Mouse (Mus musculus) left cerebral cortex, adult 9 months (tissue): ENCODE measurements around the gene Frmd4a.

Experiments used
- DNase-seq, 2 experiments: peaks; one replicate each; pipeline ENCODE4 v3.0.0; 2022; ENCODE audit warnings: low spot score in 2 of 2

Gene Frmd4a

GRCm38 (mm10) chr2:4518549-4518948, 501.0 kb downstream of the Frmd4a start:
- no peak for DNase-seq

- no peak for DNase-seq
Observed at GRCm38 (mm10) chr2:4522769-4523487, 505.4 kb downstream of the Frmd4a start.

GRCm38 (mm10) chr2:4527094-4527493, 509.6 kb downstream of the Frmd4a start:
- no peak for DNase-seq

- peak; percentile 37 to 42 for DNase-seq
Observed at GRCm38 (mm10) chr2:4529254-4529729, 511.8 kb downstream of the Frmd4a start.

GRCm38 (mm10) chr2:4531533-4532197, 514.1 kb downstream of the Frmd4a start:
- no peak for DNase-seq

GRCm38 (mm10) chr2:4532198-4532568, 514.7 kb downstream of the Frmd4a start:
- no peak for DNase-seq

- DNase-seq, result no peak
Observed at GRCm38 (mm10) chr2:4532945-4533344, 515.4 kb downstream of the Frmd4a start.

- no peak for DNase-seq
Observed at GRCm38 (mm10) chr2:4535187-4535864, 517.8 kb downstream of the Frmd4a start.

- no peak for DNase-seq
Observed at GRCm38 (mm10) chr2:4541330-4541729, 523.8 kb downstream of the Frmd4a start.

GRCm38 (mm10) chr2:4541844-4542628, 524.5 kb downstream of the Frmd4a start:
- no peak for DNase-seq

- no peak for DNase-seq
Observed at GRCm38 (mm10) chr2:4542629-4543416, 525.3 kb downstream of the Frmd4a start.

- no peak for DNase-seq
Observed at GRCm38 (mm10) chr2:4543417-4543775, 525.9 kb downstream of the Frmd4a start.

GRCm38 (mm10) chr2:4544360-4544759, 526.8 kb downstream of the Frmd4a start:
- no peak for DNase-seq

GRCm38 (mm10) chr2:4545261-4545660, 527.7 kb downstream of the Frmd4a start:
- no peak for DNase-seq

- DNase-seq, result no peak
Observed at GRCm38 (mm10) chr2:4547003-4547662, 529.6 kb downstream of the Frmd4a start.

- no peak for DNase-seq
Observed at GRCm38 (mm10) chr2:4549271-4549670, 531.8 kb downstream of the Frmd4a start.

- no peak for DNase-seq
Observed at GRCm38 (mm10) chr2:4550017-4550763, 532.7 kb downstream of the Frmd4a start.

- DNase-seq, result no peak
Observed at GRCm38 (mm10) chr2:4551438-4551837, 533.9 kb downstream of the Frmd4a start.

GRCm38 (mm10) chr2:4551866-4552265, 534.3 kb downstream of the Frmd4a start:
- no peak for DNase-seq

GRCm38 (mm10) chr2:4552486-4552885, 535.0 kb downstream of the Frmd4a start:
- DNase-seq, result no peak
